Mouse (Mus musculus): ENCODE measurements at regions not wholly inside any gene's neighbourhood (a gene's known extent, or its start where the extent isn't known, plus 50 kb on each side); places are given as distances from the start of the nearest gene placed in this dataset.
A peak's percentile ranks its signal among the peaks of the same experiment; 100 is the strongest.

- DNase-seq, result no peak
Measured at GRCm38 (mm10) chr10:93361654-93362195, 50.8 kb upstream of the Elk3 start.

DNA sequence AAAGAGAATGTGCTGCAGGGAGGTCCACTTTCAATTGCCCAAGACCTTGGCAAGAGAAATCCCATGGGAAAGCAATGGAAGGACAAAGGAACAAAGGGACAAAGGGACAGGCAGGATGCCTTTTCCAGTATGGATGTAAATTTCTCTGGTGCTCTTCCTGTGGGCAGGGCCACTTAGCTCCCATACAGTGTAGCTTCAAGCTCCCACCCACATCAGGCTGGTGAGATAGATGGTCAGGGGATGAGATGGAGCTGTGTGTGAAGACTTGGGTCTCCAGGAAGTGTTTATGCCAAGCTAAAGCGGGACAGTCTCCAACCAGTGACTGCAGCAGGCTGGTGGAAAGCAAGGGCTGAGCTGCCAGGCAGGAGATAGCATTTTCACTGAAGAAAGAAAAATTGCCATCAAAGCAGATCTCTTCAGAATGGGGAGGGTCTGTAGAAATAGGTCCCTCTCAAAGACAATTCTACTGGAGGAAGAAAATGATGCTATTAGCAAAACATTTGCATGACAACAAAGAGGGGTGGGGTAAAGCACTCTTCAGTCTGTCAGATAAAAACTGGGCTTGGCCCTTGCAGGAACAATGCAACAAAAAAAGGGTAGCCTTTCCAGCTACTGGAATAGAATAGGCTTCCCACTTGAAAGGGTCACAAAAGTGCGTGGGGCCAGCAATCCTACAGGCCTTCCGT, 53.3 kb upstream of the Elk3 start:
- DNase-seq, result no peak

- no peak for DNase-seq
Measured at GRCm38 (mm10) chr10:93364881-93365280, 53.9 kb upstream of the Elk3 start.

DNA sequence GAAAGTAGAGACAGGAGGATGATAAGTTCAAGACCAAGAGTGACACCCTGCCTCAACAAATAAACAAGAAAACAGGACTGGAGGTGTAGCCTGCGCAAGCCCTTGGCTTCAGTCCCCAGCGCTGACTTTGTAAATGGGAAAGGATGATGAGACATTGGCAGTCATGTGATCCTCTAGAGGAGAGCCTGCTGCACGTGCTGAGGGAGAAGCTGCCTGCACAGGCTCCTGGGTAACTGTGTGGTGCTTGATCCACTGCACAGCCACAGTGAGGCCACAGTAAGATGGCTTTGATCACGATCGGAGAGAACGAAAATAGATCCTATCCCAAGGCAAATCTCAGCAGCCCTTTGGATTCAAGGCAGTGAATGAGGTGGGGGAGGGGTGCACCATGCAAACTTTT, 54.4 kb upstream of the Elk3 start:
- DNase-seq, result no peak

DNA sequence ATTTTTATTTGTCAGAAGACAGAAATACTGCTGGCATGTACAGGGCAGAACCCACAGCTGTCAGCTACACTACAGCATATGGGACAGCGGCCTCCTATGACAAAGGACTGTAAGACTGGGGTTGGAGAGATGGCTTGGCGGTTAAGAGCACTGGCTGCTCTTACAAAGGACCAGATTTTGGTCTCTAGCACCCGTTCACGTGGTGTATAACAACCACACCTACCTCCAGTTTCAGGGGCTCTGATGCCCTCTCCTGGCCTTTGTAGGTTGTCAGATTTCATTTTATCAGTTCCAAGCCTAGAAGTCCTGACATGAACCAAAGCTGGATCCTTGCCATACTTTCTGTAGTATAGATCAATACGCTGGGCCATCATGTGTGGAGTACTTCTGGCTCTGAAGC, 54.9 kb upstream of the Elk3 start:
- DNase-seq, result no peak

DNA sequence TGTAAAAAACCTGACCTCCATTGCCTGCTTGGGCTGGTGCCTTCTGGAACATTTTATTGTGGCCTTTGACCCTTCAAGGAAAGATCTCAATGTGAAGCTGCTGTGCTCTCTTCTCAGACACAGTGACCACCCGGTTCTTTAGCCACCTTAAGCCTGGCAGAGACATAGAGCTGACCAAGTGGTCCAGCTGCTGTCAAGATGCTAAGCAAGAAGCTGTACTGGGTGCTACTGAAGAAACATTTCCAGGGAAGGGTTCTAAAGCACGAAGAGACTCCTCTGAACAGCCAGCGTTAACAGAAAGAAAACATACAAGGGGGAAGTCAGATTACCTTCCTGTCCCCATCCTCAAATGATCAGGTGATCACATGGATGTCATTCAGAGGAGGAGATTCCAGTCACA, 58.8 kb upstream of the Elk3 start:
- DNase-seq, result no peak

DNA sequence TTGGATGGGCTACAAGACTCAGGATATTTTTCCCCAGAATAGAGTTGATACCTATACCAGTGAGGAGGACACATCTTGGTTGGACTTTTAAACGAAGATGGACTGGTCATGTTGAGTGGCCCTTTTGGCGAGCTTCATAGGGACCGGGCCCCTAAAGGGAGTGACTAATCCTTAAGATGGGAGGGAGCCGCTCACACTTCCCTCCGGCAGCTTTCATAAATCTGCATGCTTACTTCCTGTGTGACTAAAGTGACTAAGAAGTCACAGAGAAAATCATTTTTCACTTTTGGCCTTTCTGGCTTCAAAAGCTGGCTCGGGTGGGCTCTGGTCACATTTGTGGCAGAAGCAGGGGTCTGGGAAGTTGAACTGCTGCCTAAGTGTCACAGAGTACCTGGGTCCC, 59.4 kb upstream of the Elk3 start:
- no peak for DNase-seq

GRCm38 (mm10) chr10:93372281-93372680, 61.3 kb upstream of the Elk3 start:
- DNase-seq, result no peak

- no peak for DNase-seq
Measured at GRCm38 (mm10) chr10:93373265-93373664, 62.3 kb upstream of the Elk3 start.

DNA sequence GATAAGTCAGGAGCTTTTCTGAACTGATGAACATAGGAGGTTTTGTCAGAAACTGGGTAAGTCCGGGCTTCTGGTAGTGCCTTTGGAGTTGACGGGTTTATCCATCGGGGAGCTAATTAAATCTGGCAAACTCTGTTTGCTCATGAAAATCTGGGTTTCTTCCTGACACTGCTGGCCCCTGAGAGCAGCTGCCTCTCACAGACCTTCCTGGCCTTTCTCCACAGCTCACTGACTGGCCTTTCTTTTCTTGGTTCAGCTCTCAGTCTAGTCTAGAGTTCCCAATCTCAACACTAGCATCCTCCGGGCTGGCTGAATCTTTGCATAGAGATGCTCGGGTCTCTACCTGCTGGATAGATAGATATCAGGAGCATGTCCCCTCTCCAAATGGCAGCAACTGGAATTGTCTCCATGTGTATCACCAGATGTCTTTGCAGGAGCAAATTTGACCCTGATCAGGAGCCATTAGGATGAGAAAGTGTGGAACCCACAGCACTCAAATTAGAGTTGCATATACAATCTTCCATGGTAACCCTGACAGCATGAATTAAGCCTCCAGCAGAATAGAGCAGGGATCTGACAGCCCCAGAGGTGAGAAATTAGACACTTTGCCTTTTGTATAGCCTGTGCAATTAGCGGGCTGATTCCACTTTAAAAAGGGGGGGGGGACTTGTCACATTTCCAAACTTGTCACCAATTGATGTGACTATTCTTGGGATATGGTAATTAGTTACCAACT, 63.2 kb upstream of the Elk3 start:
- DNase-seq, result peak; percentile 21

GRCm38 (mm10) chr10:93374690-93374994, 63.7 kb upstream of the Elk3 start:
- no peak for DNase-seq

DNA sequence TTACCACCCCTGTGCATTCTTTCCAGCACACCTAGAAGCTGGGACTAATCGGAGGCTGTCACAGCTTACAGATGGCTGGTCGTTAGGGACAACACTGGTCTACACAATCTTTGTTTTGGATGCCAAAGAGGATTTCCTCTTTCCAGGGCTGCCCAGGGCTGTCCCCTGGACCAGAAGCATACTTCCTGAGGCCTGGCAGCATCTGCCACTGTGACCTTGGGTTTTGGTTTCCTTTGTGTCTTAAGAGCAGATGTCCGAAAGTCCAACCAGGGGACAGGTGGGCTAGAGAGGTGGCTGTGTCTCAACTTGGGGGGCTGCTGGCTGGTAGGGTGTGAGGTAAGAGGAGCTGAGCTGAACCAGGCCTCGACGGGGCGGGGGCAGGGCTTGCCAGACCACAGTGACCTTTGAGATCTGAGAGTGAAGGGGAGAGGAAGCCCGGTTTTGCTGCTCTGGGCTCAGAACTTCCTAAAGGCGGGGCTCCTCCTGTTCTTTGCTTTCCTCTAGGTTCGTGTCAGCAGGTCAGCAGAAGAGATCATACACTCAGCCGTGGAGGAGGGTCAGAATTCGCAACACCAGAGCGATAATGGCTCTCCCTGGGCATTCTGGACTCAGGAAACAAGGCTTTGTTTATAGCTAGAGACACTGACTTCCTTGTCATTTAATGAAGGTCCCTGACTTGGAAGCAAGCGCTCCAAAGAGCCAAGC, 64.2 kb upstream of the Elk3 start:
- DNase-seq, result no peak

DNA sequence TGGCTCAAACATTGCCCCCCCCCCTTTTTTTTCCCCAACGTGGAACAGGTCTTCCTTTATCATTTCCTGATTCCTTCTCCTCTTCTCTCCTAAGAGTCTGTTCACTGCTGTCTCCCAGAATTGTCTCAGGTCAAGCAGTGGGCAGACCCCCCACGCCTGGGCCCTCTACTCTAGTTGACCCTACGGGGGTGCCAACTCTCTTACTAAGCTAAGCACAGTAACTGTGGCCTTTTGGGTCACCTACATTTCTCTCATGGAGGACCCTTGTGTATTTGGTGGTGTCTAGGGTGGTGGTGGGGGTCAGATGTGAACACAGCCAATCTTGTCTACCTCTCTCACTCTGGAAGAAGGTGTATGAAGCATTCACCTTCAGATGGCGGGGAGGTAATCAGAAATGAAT, 64.8 kb upstream of the Elk3 start:
- no peak for DNase-seq

- no peak for DNase-seq
Measured at GRCm38 (mm10) chr10:93376457-93376941, 65.6 kb upstream of the Elk3 start.

DNA sequence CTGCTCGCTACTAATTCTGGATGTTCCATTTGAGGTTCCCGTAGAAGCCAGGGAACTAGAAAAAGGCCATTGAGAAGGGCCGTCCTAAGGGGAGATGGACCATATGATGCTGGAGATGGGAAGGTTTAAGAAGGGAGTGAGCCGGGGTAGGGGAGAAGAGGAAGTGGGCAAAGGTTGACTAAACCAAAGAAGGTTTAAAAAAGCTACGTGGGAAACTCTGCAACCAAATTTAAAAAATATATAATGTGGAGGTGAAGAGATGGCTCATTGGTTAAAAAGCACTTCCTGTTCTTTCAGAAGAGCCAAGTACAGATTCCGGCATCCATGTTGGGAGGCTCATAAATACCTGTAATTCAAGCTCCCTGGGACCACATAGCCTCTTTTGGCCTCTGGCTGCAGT, 63.9 kb upstream of the Lta4h start:
- no peak for DNase-seq

DNA sequence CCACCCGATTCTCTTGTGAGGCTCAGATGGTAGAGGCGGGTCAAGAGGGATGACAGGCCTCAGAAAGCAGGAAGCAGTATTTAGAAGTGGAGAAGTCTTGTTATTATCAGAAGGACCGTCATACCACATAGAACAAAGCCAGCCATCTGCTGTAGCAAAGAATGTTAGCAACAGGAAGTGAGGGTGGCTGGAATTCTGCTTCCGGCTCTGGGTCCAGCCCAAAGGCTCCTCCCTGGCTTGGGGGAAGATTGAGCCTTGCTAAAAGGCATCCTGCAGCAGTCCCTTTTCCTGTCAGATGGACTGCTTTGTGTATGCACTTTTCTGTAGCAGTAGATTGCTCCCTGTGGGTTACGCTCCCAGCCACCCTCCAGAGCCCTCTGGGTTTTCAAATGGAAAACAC, 61.9 kb upstream of the Lta4h start:
- no peak for DNase-seq

- no peak for DNase-seq
Measured at GRCm38 (mm10) chr10:93393902-93394301, 59.3 kb upstream of the Lta4h start.

DNA sequence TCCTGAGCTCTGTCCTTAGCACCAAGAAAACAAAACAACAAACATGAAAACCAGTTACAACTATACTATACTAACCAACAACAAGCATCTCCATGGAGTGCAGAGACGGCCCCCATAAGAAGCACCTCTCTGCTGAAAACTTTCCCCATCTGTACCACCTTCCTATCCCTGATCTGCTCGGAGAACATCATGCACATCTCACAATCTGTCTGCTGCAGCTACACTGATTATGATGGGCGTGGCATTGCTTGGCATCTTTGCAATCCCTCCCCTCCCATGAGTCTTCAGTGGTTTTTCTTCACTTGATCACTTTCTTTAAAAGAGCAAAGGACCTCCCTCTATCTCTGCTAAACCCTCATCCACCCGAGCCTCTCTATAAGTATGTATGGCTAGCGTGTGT, 55.5 kb upstream of the Lta4h start:
- no peak for DNase-seq

GRCm38 (mm10) chr10:93398531-93399320, 54.5 kb upstream of the Lta4h start:
- no peak for DNase-seq

DNA sequence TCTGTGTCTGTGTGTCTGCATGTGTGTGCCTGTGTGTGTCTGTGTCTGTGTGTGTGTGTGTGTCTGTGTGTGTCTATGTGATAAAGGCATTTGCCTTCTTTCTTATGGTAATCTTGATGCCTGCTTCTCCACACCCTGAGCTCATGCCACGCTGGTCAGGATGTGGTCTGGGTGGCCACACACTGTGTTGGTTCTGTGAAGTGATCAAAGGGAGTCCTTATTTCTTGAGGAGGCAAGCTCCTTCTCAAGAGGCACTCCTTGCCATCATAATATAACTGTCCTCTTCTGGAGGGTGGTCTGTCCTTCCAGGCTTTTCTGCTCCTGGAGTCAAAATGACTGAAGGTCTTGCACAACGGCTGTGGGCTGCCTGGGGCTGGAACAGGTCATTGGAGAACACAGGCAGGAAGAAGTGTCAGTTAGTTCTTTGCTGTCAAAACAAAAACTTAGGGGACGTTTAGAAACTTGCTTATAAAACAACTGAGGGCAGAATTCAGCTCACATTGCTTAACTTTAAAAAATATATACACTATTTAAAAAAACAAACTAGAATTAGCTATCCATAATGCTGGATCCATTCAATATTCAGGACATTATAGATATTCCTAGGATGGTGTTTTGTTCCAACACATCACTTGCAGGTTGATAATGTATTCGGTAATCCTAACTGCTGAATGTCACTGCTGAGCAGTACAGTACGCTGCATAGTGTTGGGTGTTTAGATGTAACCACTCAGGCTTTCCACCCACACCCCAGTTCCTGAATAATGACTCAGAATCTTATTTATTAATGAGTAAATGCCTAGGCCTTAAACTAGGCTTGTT, 50.3 kb upstream of the Lta4h start:
- no peak for DNase-seq
